Mouse (Mus musculus): Measurements from ENCODE around the gene Zbtb32.

Zbtb32 gene

DNA sequence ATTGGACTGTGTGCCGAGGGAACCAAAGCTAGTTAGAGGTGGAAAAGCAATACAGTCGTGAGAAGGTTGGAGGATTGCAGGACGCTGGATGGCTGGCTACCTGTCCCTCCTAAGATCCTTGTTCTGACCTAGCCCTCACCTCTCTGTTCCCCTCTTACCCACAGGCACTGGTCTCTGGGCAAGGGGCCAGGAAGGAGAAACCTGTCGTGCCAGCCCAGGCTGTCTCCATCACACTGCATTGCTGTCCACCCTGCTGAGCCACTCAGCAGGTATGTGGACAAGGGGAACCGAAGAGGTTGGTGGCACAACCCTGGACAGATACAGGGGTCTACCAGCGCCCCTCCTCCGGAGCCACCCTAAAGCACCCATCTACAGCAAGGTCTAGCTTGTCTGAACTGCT, 1.9 kb upstream of the Zbtb32 start:
- DNase-seq (ENCODE audit: low read depth) = no peak

- DNase-seq (ENCODE audit: low read depth) = no peak
These were observed 1.2 kb upstream of the Zbtb32 start for GRCm38 (mm10) chr7:30599933-30600353.

GRCm38 (mm10) chr7:30596811-30597210, 1.9 kb downstream of the Zbtb32 start:
- DNase-seq (ENCODE audit: low read depth) = no peak

- no peak for DNase-seq (ENCODE audit: low read depth)
These were observed 2.6 kb downstream of the Zbtb32 start for GRCm38 (mm10) chr7:30596093-30596492.

- no peak for DNase-seq (ENCODE audit: low read depth)
These were observed 4.1 kb downstream of the Zbtb32 start for GRCm38 (mm10) chr7:30594510-30595024.

- no peak for DNase-seq (ENCODE audit: low read depth)
These were observed 4.9 kb downstream of the Zbtb32 start for GRCm38 (mm10) chr7:30593579-30594509.

DNA sequence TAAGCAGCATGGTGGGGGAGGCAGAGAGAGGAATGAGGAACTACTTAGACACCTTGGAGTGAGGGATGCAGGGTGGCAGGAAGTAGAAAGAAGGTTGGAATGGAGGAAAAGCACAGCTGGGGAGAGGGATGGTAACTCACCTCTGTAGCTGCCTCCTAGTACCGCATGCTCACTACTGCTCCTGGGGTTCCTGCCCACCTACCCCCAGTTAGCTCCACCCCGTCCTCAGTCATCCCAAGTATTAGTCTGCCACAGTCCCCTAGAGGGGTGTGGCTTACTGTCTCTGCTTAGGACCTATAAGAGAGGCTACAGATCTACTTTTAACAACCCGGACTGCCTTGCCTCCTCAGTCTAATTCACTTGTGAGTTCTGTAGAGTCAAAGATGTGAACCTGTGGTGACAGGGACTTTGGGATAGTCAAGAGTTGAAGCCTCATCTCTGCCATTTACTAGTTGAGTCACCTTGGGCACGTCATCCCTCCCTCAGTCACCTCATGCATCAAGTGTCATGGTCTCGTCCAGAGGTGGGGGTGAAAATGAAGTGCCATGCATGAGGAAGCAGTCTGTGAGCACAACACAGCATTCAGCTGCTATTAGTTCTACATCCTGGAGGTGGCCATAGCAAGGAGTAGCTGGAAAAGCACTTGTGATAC, 5.8 kb downstream of the Zbtb32 start:
- no peak for DNase-seq (ENCODE audit: low read depth)

DNA sequence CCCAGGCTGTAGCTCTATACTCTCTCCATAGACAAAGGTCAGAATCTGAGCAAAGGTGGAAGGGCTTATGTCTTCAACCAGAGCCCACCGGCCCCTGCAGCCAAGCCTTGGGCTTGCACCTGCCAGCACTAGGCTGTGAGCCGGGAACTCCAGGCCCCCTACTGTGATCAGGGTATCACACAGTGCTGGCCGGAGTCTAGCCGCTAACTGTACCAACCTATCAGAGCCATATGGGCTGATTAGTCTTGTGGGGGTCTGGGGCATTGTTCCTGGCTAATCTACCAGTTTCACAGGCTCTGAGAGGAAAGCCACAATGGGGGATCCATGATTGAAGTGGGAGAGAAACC, 7.1 kb downstream of the Zbtb32 start:
- DNase-seq (ENCODE audit: low read depth) = no peak

- no peak for DNase-seq (ENCODE audit: low read depth)
These were observed 7.6 kb downstream of the Zbtb32 start for GRCm38 (mm10) chr7:30590927-30591604.

- DNase-seq (ENCODE audit: low read depth) = peak; percentile 85
These were observed 9.0 kb downstream of the Zbtb32 start for GRCm38 (mm10) chr7:30589435-30590301.

DNA sequence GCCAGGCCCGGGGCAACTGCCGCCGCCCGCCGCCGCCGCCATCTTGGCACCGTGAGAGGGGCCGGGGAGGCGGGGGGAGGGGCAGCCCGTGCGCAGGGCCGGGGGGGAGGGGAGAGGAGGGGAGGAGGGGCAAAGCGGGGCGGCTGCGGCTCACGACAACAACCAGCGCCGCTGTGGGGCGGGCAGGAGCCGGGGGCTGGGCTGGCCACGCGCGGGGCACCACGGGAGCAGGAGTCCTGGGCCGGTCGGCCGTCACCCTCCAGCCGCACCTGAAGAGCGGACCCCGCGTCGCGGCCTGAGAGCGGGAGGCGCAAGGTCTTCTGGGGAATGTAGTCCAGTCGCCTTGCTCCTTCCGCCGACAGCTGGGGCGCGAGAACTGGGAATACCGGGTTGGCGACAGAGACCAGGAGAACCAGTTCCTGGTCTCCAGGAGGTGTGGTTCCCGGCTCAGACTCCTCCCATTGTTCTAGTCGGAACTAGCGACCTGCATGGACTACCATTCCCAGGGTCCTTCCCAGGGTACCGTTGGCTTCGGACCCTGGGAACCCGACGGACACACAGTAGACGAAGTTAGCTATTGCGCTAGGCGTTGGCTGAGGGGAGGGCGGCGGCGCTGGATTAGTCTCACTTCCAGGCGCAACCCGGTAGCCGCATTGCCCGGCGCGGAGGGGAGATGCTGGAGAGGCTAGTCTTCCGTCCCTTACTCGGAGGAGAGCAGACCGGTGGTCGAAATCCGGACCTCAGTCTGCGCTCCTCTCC, 9.9 kb downstream of the Zbtb32 start, which contains the start of gene Kmt2b:
Gene Kmt2b, minus strand, starts transcription at position 51 of the 759 bp plus-strand sequence.
- DNase-seq (ENCODE audit: low read depth) = peak; percentile 96

GRCm38 (mm10) chr7:30587842-30588667, 10.7 kb downstream of the Zbtb32 start:
- DNase-seq (ENCODE audit: low read depth) = peak; percentile 37

DNA sequence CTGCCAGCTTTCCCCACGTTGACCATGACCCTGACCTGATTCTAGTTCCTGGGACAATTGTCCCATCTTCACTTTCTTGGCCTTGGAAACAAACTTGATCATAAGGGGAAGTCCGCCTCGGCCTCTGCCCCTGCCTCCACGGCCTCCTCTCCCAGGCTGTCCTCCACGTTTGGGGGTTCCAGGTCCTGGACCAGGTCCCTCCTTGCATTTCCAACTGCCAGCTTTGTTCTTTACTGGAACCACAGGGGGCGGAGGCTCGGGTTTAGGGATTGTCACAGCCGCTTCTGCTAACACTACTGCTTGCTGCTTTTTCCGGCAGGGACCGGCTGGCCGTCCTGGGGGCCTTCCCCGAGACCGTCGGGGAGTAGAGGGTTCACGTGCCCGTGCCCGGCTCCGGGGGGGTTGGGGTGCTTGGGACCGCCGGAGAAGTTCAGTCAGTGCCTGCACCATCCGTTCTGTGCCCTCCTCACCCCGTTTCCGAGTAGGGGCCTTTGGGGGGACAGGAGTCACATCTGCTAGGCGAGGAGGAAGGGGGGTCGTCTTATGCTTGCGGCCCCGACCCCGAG, 12.2 kb downstream of the Zbtb32 start:
- DNase-seq (ENCODE audit: low read depth) = no peak

- DNase-seq (ENCODE audit: low read depth) = no peak
These were observed 13.5 kb downstream of the Zbtb32 start for GRCm38 (mm10) chr7:30585170-30585569.

- no peak for DNase-seq (ENCODE audit: low read depth)
These were observed 14.4 kb downstream of the Zbtb32 start for GRCm38 (mm10) chr7:30584339-30584738.

- no peak for DNase-seq (ENCODE audit: low read depth)
These were observed 17.2 kb downstream of the Zbtb32 start for GRCm38 (mm10) chr7:30581547-30581946.

- DNase-seq (ENCODE audit: low read depth) = no peak
These were observed 18.8 kb downstream of the Zbtb32 start for GRCm38 (mm10) chr7:30579950-30580349.

DNA sequence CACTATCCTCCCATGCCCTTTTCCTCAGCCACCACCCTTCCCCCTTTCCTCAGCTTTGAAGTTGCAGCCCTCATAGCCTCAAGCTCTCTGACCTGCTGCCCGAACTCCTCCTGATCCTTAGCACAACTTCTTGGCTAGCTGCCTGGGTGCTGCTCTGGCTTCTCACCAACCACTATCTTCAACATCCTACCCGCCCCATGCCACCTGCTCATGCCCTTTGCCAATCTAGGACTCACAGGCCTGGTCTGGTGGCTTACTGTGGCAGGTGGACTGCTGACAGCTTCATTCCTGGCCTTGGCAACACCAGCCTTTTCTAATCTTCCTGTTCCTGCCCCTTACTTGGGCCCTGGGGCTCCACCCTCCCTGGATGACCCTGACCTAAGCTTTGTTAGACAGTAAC, 25.7 kb downstream of the Zbtb32 start:
- no peak for DNase-seq (ENCODE audit: low read depth)

DNA sequence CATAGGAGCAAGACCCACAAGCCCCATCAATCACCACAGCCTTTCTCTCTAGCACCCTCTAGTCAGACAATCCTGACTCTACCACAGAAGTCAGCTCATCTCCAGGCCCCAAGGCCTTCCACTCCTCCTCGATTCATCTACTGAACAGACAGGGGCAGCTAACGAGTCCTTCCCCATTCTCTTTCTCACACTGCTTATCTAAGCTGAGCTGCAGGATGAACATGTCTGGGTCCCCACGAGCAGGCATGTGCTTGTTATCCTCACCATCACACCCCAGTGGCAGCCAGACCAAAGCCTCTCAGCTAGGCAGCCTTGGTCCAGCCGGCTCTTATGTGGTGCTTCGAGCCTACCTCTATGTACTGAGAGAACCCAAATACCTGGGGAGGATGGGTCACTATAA, 26.3 kb downstream of the Zbtb32 start:
- DNase-seq (ENCODE audit: low read depth) = no peak

- no peak for DNase-seq (ENCODE audit: low read depth)
These were observed 31.2 kb downstream of the Zbtb32 start for GRCm38 (mm10) chr7:30567555-30567954.
